Mouse (Mus musculus) left cerebral cortex, adult 18-20 months (tissue): Measurements from ENCODE around the gene Txndc12. TPM values are rescaled to one million over a fixed set of nuclear protein-coding genes. Genes with fewer than 3 reads are reported as not detected.

ENCODE experiments used
- DNase-seq, 2 experiments: peaks; one replicate each; pipeline ENCODE4 v3.0.0; 2021 to 2022; ENCODE audit warnings: low spot score in 2 of 2, mixed read lengths in 1 of 2
- total RNA-seq, 2 experiments: library from RNA; stranded (reverse); gene quantifications; 2 replicates each; pipeline ENCODE4 v1.2.3; 2021

The Txndc12 gene
- total RNA-seq, 2 experiments from 2014 or later: 39.6 to 44.2 TPM

- DNase-seq: no peak
These were observed 11.6 kb downstream of the Txndc12 start for GRCm38 (mm10) chr4:108845824-108846569.

GRCm38 (mm10) chr4:108847715-108848504, 13.5 kb downstream of the Txndc12 start, which contains the start of gene Kti12:
Gene Kti12, plus strand, starts transcription at chr4:108847785.
- DNase-seq: peak; percentile 83 to 86

- peak in 1 of 2 experiments; percentile 11 for DNase-seq
These were observed 14.1 kb downstream of the Txndc12 start, which contains the start of gene A730015C16Rik for GRCm38 (mm10) chr4:108848505-108848848. Gene A730015C16Rik, minus strand, starts transcription at chr4:108848619.

GRCm38 (mm10) chr4:108866806-108867205, 32.4 kb downstream of the Txndc12 start:
- no peak for DNase-seq

- peak; percentile 89 to 98 for DNase-seq
These were observed 35.5 kb downstream of the Txndc12 start for GRCm38 (mm10) chr4:108869730-108870374.

GRCm38 (mm10) chr4:108873746-108874145, 39.3 kb downstream of the Txndc12 start:
- no peak for DNase-seq

- DNase-seq: no peak
These were observed 43.5 kb downstream of the Txndc12 start for GRCm38 (mm10) chr4:108877901-108878300.

GRCm38 (mm10) chr4:108878963-108879822, 44.8 kb downstream of the Txndc12 start, which contains the start of gene Rab3b:
Gene Rab3b, plus strand, starts transcription at chr4:108879063.
- peak; percentile 24 to 47 for DNase-seq

GRCm38 (mm10) chr4:108883815-108884214, 49.4 kb downstream of the Txndc12 start:
- DNase-seq: no peak

GRCm38 (mm10) chr4:108887456-108887855, 53.1 kb downstream of the Txndc12 start:
- no peak for DNase-seq

- peak; percentile 12 to 39 for DNase-seq
These were observed 56.5 kb downstream of the Txndc12 start for GRCm38 (mm10) chr4:108890876-108891275.

GRCm38 (mm10) chr4:108900421-108900820, 66.0 kb downstream of the Txndc12 start:
- DNase-seq: no peak

GRCm38 (mm10) chr4:108902886-108903285, 68.5 kb downstream of the Txndc12 start:
- DNase-seq: no peak

- no peak for DNase-seq
These were observed 68.9 kb downstream of the Txndc12 start for GRCm38 (mm10) chr4:108903346-108903745.

- DNase-seq: no peak
These were observed 69.7 kb downstream of the Txndc12 start for GRCm38 (mm10) chr4:108904076-108904475.

- no peak for DNase-seq
These were observed 70.4 kb downstream of the Txndc12 start for GRCm38 (mm10) chr4:108904790-108905189.

GRCm38 (mm10) chr4:108905859-108906258, 71.5 kb downstream of the Txndc12 start:
- peak in 1 of 2 experiments; percentile 32 for DNase-seq

GRCm38 (mm10) chr4:108907475-108907874, 73.1 kb downstream of the Txndc12 start:
- DNase-seq: no peak

GRCm38 (mm10) chr4:108909872-108910425, 75.5 kb downstream of the Txndc12 start:
- DNase-seq: no peak
